Mouse (Mus musculus) central nervous system, embryonic 14 days (tissue): ENCODE measurements around the gene Phkb. TPM values are rescaled to one million over a fixed set of nuclear protein-coding genes. Genes with fewer than 3 reads are reported as not detected.

ENCODE experiments used
- polyA plus RNA-seq: library from polyadenylated mRNA; depleted of rRNA; stranded (reverse); fragments of >200 nt; gene quantifications from 2 replicates; pipeline ENCODE4 v1.2.3, GENCODE M21; 2012; rRNA removed

Phkb gene
- 23.7 and 25.0 TPM in 2 replicates for polyA plus RNA-seq

GRCm38 (mm10) chr8:85840657-85841488 lies at the start of gene Phkb, which contains the start of gene Itfg1:
TSS of gene Phkb (plus strand) at chr8:85840959.
TSS of gene Itfg1 (minus strand) at chr8:85840921.

Other genes starting within 250 kb of the Phkb start
- gene Neto2, start 140.0 kb upstream of the Phkb start, polyA plus RNA-seq, result 31.9 and 39.9 TPM in 2 replicates
- gene Itfg1, start within 50 bp of the Phkb start, polyA plus RNA-seq, result 62.5 and 67.0 TPM in 2 replicates